Mouse (Mus musculus): ENCODE measurements around the gene Rapgef4. TPM values are rescaled to one million over a fixed set of nuclear protein-coding genes. Genes with fewer than 3 reads are reported as not detected.
"Not testable (repeated sequence)": the region's sequence is repeated elsewhere in the genome, so short reads cannot be mapped to it uniquely, and the experiment has no call there.

Rapgef4 gene
- polyA plus RNA-seq, 1 experiment from 2014 or later: 3.6 TPM

- Histone ChIP-seq H3K4me3 (ENCODE audit: low read depth, low read length) (no peak overlapping the region), H3K9me3 (ENCODE audit: control insufficient read depth, low read length) (no peaks in the 10 kb centered on the region), H3K27me3 (ENCODE audit: control insufficient read depth, insufficient read depth, low read length) (no peaks in the 10 kb centered on the region), H3K36me3 (ENCODE audit: control insufficient read depth, insufficient read depth, low read length) (no peaks in the 10 kb centered on the region), H3K4me1 (replicated peaks; ENCODE audit: control insufficient read depth, insufficient read depth) (no peaks in the 10 kb centered on the region), H3K4me2 (replicated peaks; ENCODE audit: low read depth) (no peak overlapping the region), H3K27ac (replicated peaks) (no peak overlapping the region), H3K9ac (ENCODE audit: low read length) (no peak overlapping the region)
- no peak for DNase-seq (ENCODE audit: low spot score)
- 50% methylated on average over 3 of the region's 3 CpGs for WGBS
- ATAC-seq (ENCODE audit: low FRiP score, low TSS enrichment): no peak
- TF ChIP-seq EP300 (optimal IDR thresholded peaks at IDR 0.05) (no peak), CTCF (IDR thresholded peaks at IDR 0.05; ENCODE audit: low read depth) (no peak)
Observed at GRCm38 (mm10) chr2:72136045-72136444, 155.0 kb downstream of the Rapgef4 start.

- ATAC-seq (ENCODE audit: low FRiP score, low TSS enrichment) (no peak), DNase-seq (ENCODE audit: low spot score) (no peak)
- Histone ChIP-seq H3K4me2 (replicated peaks; ENCODE audit: low read depth) (no peak overlapping the region), H3K27ac (replicated peaks) (no peak overlapping the region), H3K27me3 (ENCODE audit: control insufficient read depth, insufficient read depth, low read length) (no peaks in the 10 kb centered on the region), H3K9ac (ENCODE audit: low read length) (no peak overlapping the region), H3K4me3 (ENCODE audit: low read depth, low read length) (no peak overlapping the region), H3K36me3 (ENCODE audit: control insufficient read depth, insufficient read depth, low read length) (no peaks in the 10 kb centered on the region), H3K9me3 (ENCODE audit: control insufficient read depth, low read length) (no peaks in the 10 kb centered on the region), H3K4me1 (replicated peaks; ENCODE audit: control insufficient read depth, insufficient read depth) (no peaks in the 10 kb centered on the region)
- TF ChIP-seq EP300 (optimal IDR thresholded peaks at IDR 0.05) (no peak), CTCF (IDR thresholded peaks at IDR 0.05; ENCODE audit: low read depth) (no peak)
- WGBS: 44% methylated on average over 9 of the region's 9 CpGs
Observed at GRCm38 (mm10) chr2:72136486-72137264, 155.6 kb downstream of the Rapgef4 start.

- ATAC-seq (ENCODE audit: low FRiP score, low TSS enrichment): no peak
- H3K27me3 ChIP-seq (ENCODE audit: control insufficient read depth, insufficient read depth, low read length): no peaks in the 10 kb centered on the region
- H3K27ac ChIP-seq (replicated peaks): no peak overlapping the region
- no peak overlapping the region for H3K4me3 ChIP-seq (ENCODE audit: low read depth, low read length)
- no peak for TF ChIP-seq EP300 (optimal IDR thresholded peaks at IDR 0.05)
- no peak for TF ChIP-seq CTCF (IDR thresholded peaks at IDR 0.05; ENCODE audit: low read depth)
- WGBS: 77% methylated on average over 14 of the region's 14 CpGs
- H3K4me1 ChIP-seq (replicated peaks; ENCODE audit: control insufficient read depth, insufficient read depth): no peaks in the 10 kb centered on the region
- no peak overlapping the region for H3K4me2 ChIP-seq (replicated peaks; ENCODE audit: low read depth)
- no peaks in the 10 kb centered on the region for H3K9me3 ChIP-seq (ENCODE audit: control insufficient read depth, low read length)
- no peak for DNase-seq (ENCODE audit: low spot score)
- no peaks in the 10 kb centered on the region for H3K36me3 ChIP-seq (ENCODE audit: control insufficient read depth, insufficient read depth, low read length)
- H3K9ac ChIP-seq (ENCODE audit: low read length): no peak overlapping the region
Observed at GRCm38 (mm10) chr2:72139863-72140845, 159.1 kb downstream of the Rapgef4 start.

- Histone ChIP-seq H3K27ac (replicated peaks) (no peak overlapping the region), H3K27me3 (ENCODE audit: control insufficient read depth, insufficient read depth, low read length) (no peaks in the 10 kb centered on the region), H3K4me1 (replicated peaks; ENCODE audit: control insufficient read depth, insufficient read depth) (no peaks in the 10 kb centered on the region), H3K9ac (ENCODE audit: low read length) (no peak overlapping the region), H3K36me3 (ENCODE audit: control insufficient read depth, insufficient read depth, low read length) (no peaks in the 10 kb centered on the region), H3K9me3 (ENCODE audit: control insufficient read depth, low read length) (no peaks in the 10 kb centered on the region), H3K4me3 (ENCODE audit: low read depth, low read length) (no peak overlapping the region), H3K4me2 (replicated peaks; ENCODE audit: low read depth) (no peak overlapping the region)
- whole genome bisulfite sequencing: 54% methylated on average over 8 of the region's 8 CpGs
- DNase-seq (ENCODE audit: low spot score) (no peak), ATAC-seq (ENCODE audit: low FRiP score, low TSS enrichment) (no peak)
- TF ChIP-seq EP300 (optimal IDR thresholded peaks at IDR 0.05) (no peak), CTCF (IDR thresholded peaks at IDR 0.05; ENCODE audit: low read depth) (no peak)
Observed at GRCm38 (mm10) chr2:72141091-72141490, 160.1 kb downstream of the Rapgef4 start.

- ATAC-seq (ENCODE audit: low FRiP score, low TSS enrichment); H3K4me2 ChIP-seq (replicated peaks; ENCODE audit: low read depth); H3K4me3 ChIP-seq (ENCODE audit: low read depth, low read length); H3K4me1 ChIP-seq (replicated peaks; ENCODE audit: control insufficient read depth, insufficient read depth); H3K27ac ChIP-seq (replicated peaks); H3K9ac ChIP-seq (ENCODE audit: low read length); H3K36me3 ChIP-seq (ENCODE audit: control insufficient read depth, insufficient read depth, low read length); DNase-seq (ENCODE audit: low spot score); H3K27me3 ChIP-seq (ENCODE audit: control insufficient read depth, insufficient read depth, low read length); H3K9me3 ChIP-seq (ENCODE audit: control insufficient read depth, low read length): not testable (repeated sequence)
- 93% methylated on average over 4 of the region's 4 CpGs for WGBS
Observed at GRCm38 (mm10) chr2:72141732-72142131, 160.7 kb downstream of the Rapgef4 start.

Data from stomach, postnatal 0 days (tissue).